ENCODE assay signal across 12 mouse cellular contexts in genomic region chr15:25945224-25945623, GRCm38 (mm10). TPM values are rescaled to one million over a fixed set of nuclear protein-coding genes. Genes with fewer than 3 reads are reported as not detected.
DNase-seq lines count a peak whose midpoint lies in the region; ATAC-seq and TF ChIP-seq lines count a peak whose summit lies in the region.
"Had no signal": no experiment of that assay in that cellular context is flagged by ENCODE, and none has a peak within 500 bp of the region (broad histone marks: within the 10 kb centered on the region; RNA-seq: fewer than 3 reads in every experiment).

No protein-coding gene starts in this region.

- H3K27ac ChIP-seq in heart, embryonic 10.5 days: peak overlapping the region; percentile 65; the same call in 1 of the 2 replicates
- peak overlapping the region in 1 of 2 experiments; percentile 74; a peak in 2 of 4 replicates for H3K27ac ChIP-seq in heart, embryonic 14.5 days (replicated peaks in 1 of 2; ENCODE audit: control insufficient read depth in 1 of 2, insufficient read depth in 1 of 2, low read depth in 2 of 2, low read length in 2 of 2)
- H3K27ac ChIP-seq in kidney, postnatal 0 days: no peak overlapping the region
- no peak overlapping the region for H3K27ac ChIP-seq in midbrain, embryonic 16.5 days (ENCODE audit: low read length)
- H3K27ac ChIP-seq: limb, embryonic 13.5 days; neural tube, embryonic 13.5 days had no signal

- peak overlapping the region; percentile 62 for H3K4me2 ChIP-seq in heart, embryonic 14.5 days (ENCODE audit: low read length)
- no peak overlapping the region for H3K4me2 ChIP-seq in kidney, postnatal 0 days (ENCODE audit: low read length)
- H3K4me2 ChIP-seq in midbrain, embryonic 16.5 days (ENCODE audit: low read length): no peak overlapping the region
- H3K4me2 ChIP-seq: limb, embryonic 13.5 days; neural tube, embryonic 13.5 days had no signal

- peaks cover 32% of the 10 kb centered on the region for H3K4me1 ChIP-seq in heart, embryonic 10.5 days
- peaks cover 17 to 24% of the 10 kb centered on the region in 2 experiments; a peak in 3 of 4 replicates for H3K4me1 ChIP-seq in heart, embryonic 14.5 days (ENCODE audit: control insufficient read depth in 2 of 2, insufficient read depth in 2 of 2, low read length in 2 of 2)
- peaks cover 7% of the 10 kb centered on the region; the same call in 1 of the 2 replicates for H3K4me1 ChIP-seq in kidney, postnatal 0 days (replicated peaks; ENCODE audit: insufficient read depth, low read length)
- peaks cover 2% of the 10 kb centered on the region; the same call in 1 of the 2 replicates for H3K4me1 ChIP-seq in midbrain, embryonic 16.5 days (ENCODE audit: control insufficient read depth, insufficient read depth, low read length)

- 38% methylated on average over 8 of the region's 8 CpGs for WGBS in heart, embryonic 10.5 days
- WGBS in heart, embryonic 14.5 days: 17% methylated on average over 8 of the region's 8 CpGs
- 51% methylated on average over 8 of the region's 8 CpGs for WGBS in kidney, postnatal 0 days
- 86% methylated on average over 8 of the region's 8 CpGs for WGBS in midbrain, embryonic 16.5 days

- H3K36me3 ChIP-seq in heart, embryonic 10.5 days: peaks cover 5% of the 10 kb centered on the region; the same call in 1 of the 2 replicates
- no peaks in the 10 kb centered on the region for H3K36me3 ChIP-seq in heart, embryonic 14.5 days (ENCODE audit: control insufficient read depth, insufficient read depth, low read length)
- H3K36me3 ChIP-seq in kidney, postnatal 0 days (ENCODE audit: insufficient read depth, low read length): no peaks in the 10 kb centered on the region
- no peaks in the 10 kb centered on the region for H3K36me3 ChIP-seq in midbrain, embryonic 16.5 days (ENCODE audit: control insufficient read depth, insufficient read depth, low read length)
- H3K36me3 ChIP-seq: limb, embryonic 13.5 days; neural tube, embryonic 13.5 days had no signal

- DNase-seq in heart, embryonic 10.5 days (ENCODE audit: low spot score): no peak
- no peak for DNase-seq in heart, postnatal 25 days (ENCODE audit: low spot score)
- DNase-seq in kidney, postnatal 0 days (ENCODE audit: low spot score): no peak
- peak; percentile 70 for DNase-seq in lung, postnatal 36 days
- no peak for DNase-seq in adipocyte (ENCODE audit: low spot score)
- no peak for DNase-seq in cerebellum, postnatal 14 days
- DNase-seq: cerebellum, adult 2 months; thymus, adult 2 months had no signal

- no peak overlapping the region for H3K9ac ChIP-seq in heart, embryonic 14.5 days (ENCODE audit: low read length)
- no peak overlapping the region for H3K9ac ChIP-seq in kidney, postnatal 0 days (ENCODE audit: low read depth, low read length)
- H3K9ac ChIP-seq in midbrain, embryonic 16.5 days (ENCODE audit: low read depth, low read length): no peak overlapping the region
- H3K9ac ChIP-seq: limb, embryonic 13.5 days; neural tube, embryonic 13.5 days had no signal

- peak; percentile 73; the same call in 1 of the 2 replicates for ATAC-seq in heart, embryonic 14.5 days (ENCODE audit: insufficient number of reproducible peaks, insufficient read depth, low FRiP score, low read depth)
- ATAC-seq in kidney, postnatal 0 days (replicated peaks; ENCODE audit: low FRiP score, low read depth): peak; percentile 67
- no peak for ATAC-seq in midbrain, embryonic 16.5 days

- no peak overlapping the region for H3K4me3 ChIP-seq in heart, embryonic 10.5 days
- no peak overlapping the region for H3K4me3 ChIP-seq in heart, embryonic 14.5 days (ENCODE audit: control insufficient read depth in 1 of 2, insufficient read depth in 1 of 2, low read depth in 1 of 2, low read length in 2 of 2)
- no peak overlapping the region for H3K4me3 ChIP-seq in kidney, postnatal 0 days (replicated peaks; ENCODE audit: low read depth, low read length)
- no peak overlapping the region for H3K4me3 ChIP-seq in midbrain, embryonic 16.5 days (ENCODE audit: low read depth, low read length)
- H3K4me3 ChIP-seq: limb, embryonic 13.5 days; neural tube, embryonic 13.5 days had no signal

- no peaks in the 10 kb centered on the region for H3K9me3 ChIP-seq in heart, embryonic 10.5 days
- H3K9me3 ChIP-seq in heart, embryonic 14.5 days (ENCODE audit: control insufficient read depth, low read length): no peaks in the 10 kb centered on the region
- no peaks in the 10 kb centered on the region for H3K9me3 ChIP-seq in kidney, postnatal 0 days (replicated peaks; ENCODE audit: low read length)
- no peaks in the 10 kb centered on the region for H3K9me3 ChIP-seq in midbrain, embryonic 16.5 days (replicated peaks; ENCODE audit: control insufficient read depth, low read length, poor library complexity, severe bottlenecking)
- H3K9me3 ChIP-seq: limb, embryonic 13.5 days; neural tube, embryonic 13.5 days had no signal

- H3K27me3 ChIP-seq in heart, embryonic 10.5 days (ENCODE audit: insufficient read depth, poor library complexity, severe bottlenecking): no peaks in the 10 kb centered on the region
- no peaks in the 10 kb centered on the region for H3K27me3 ChIP-seq in heart, embryonic 14.5 days (ENCODE audit: control insufficient read depth, insufficient read depth, low read length)
- no peaks in the 10 kb centered on the region for H3K27me3 ChIP-seq in kidney, postnatal 0 days (ENCODE audit: insufficient read depth, low read length)
- H3K27me3 ChIP-seq in midbrain, embryonic 16.5 days (ENCODE audit: control insufficient read depth, insufficient read depth, low read depth, low read length): no peaks in the 10 kb centered on the region
- H3K27me3 ChIP-seq: neural tube, embryonic 13.5 days had no signal

- intact Hi-C loops in heart, postnatal 25 days (cut with DNase I): no loop called here

- no peak for TF ChIP-seq CTCF in kidney, postnatal 0 days (IDR thresholded peaks at IDR 0.05; ENCODE audit: low read depth)

RNA-seq across cellular contexts. Expression of gene Zfp622, which starts 38.9 kb away (rescaled TPM):
- 19.3 and 31.0 TPM in 2 replicates for polyA plus RNA-seq in heart, embryonic 10.5 days (2016; fragmentation: Nextera tagmentation; extraction: Ambion mirVana)
- total RNA-seq in heart, postnatal 25 days (2021): 10 to 100 TPM; 21.1 to 22.2 TPM
- 17.7 and 24.4 TPM in 2 replicates for polyA plus RNA-seq in heart, embryonic 14.5 days (2014; fragmentation: Nextera tagmentation; extraction: Ambion mirVana)
- 23.2 and 27.3 TPM in 2 replicates for polyA plus RNA-seq in kidney, postnatal 0 days (2015; fragmentation: Nextera tagmentation; extraction: Ambion mirVana)
- polyA plus RNA-seq in midbrain, embryonic 16.5 days (2015; fragmentation: Nextera tagmentation; extraction: Ambion mirVana): 26.3 and 28.2 TPM in 2 replicates
